Mouse (Mus musculus): Measurements from ENCODE around the gene Sctr. TPM values are rescaled to one million over a fixed set of nuclear protein-coding genes. Genes with fewer than 3 reads are reported as not detected.

Sctr gene
- polyA plus RNA-seq, 2 experiments from 2014 or later, result 0.23 TPM; not detected in 1

GRCm38 (mm10) chr1:120109741-120110432 is 103.2 kb downstream of the Sctr start:
- no peak for ATAC-seq

- no peak for ATAC-seq
Observed at GRCm38 (mm10) chr1:120111766-120112165, 105.1 kb downstream of the Sctr start.

DNA sequence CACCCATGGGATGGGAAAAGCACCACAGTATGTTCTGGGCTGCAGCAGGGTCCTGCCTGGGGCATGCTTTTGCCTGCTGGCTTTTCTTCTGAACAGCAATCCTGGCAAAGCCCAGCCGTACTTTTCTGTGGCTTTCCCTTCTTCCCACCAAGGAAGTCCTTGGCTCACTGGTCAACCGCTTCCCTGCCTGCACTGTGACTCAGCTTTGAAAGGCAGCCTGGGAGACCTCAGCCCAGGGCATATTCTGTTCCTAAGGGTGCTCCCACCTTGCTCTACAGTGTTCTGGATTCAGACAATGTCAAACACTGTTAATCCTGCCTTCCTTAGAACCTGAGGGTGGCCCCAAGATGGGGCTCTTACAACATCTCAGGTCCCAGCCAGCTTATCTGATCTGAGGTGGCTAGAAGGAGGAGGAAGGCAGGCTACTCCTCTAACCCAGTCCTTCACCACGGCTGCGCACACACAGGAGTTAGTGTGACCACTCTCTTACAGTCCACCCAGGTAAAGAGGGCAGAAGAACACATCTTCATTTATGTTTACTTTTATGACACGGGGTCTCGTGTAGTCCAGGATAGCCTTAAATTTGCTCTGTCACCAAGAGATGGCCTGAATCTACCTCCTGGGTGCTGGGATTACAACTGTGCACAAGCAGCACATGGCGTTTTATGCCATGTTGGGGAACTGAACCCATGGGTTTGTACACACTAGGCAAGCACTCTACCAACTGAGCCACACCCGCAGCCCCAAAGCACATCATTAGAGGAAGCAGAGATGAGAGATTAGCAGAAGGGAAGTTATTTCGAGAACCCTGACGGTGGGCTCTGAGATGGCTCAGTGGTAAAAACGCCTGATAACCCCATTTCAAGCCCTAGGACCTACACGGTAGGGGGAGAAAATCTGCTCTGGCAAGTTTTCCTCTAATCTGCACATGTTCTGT is 105.8 kb downstream of the Sctr start:
- no peak for ATAC-seq

Other genes with a start within 250 kb of the Sctr start
- 1 to 10 TPM; 5.5 to 6.5 TPM for gene Ptpn4, start 169.3 kb upstream of the Sctr start, polyA plus RNA-seq (2017; shearing (Covaris generic))
- gene Tmem177, start 93.7 kb upstream of the Sctr start, polyA plus RNA-seq (2017; shearing (Covaris generic)), result 1 to 10 TPM; 5.6 to 6.0 TPM
- not detected for gene Cfap221, start 9.7 kb upstream of the Sctr start, polyA plus RNA-seq (2017; shearing (Covaris generic))
- gene Tmem37, start 67.2 kb downstream of the Sctr start, polyA plus RNA-seq (2017; shearing (Covaris generic)), result 1 to 10 TPM; 1.4 to 2.5 TPM
- gene Dbi, start 114.2 kb downstream of the Sctr start, polyA plus RNA-seq (2017; shearing (Covaris generic)), result 100 to 1,000 TPM; 210 to 248 TPM
- 10 to 100 TPM; 25.9 to 27.3 TPM for gene 3110009E18Rik, start 114.3 kb downstream of the Sctr start, polyA plus RNA-seq (2017; shearing (Covaris generic))

All from activated CD4-positive, CD25-positive, alpha-beta regulatory T cell, adult 4 months (primary cell).